Mouse (Mus musculus): ENCODE data around the gene Mrps30.

GRCm38 (mm10) chr13:118380381-118380780 lies 6.7 kb downstream of the Mrps30 start:
- TF ChIP-seq CTCF (IDR thresholded peaks at IDR 0.05; ENCODE audit: control insufficient read depth, insufficient read depth, insufficient replicate concordance, low read depth, low read length) (no peak), POLR2A (IDR thresholded peaks at IDR 0.05; ENCODE audit: control insufficient read depth, low read depth, low read length) (no peak)

Measured in testis, adult 2 months (tissue).